Mouse (Mus musculus): ENCODE data around the gene Capn1. TPM values are rescaled to one million over a fixed set of nuclear protein-coding genes. Genes with fewer than 3 reads are reported as not detected.

Capn1 gene
- polyA plus RNA-seq, 1 experiment from 2014 or later: 12.4 TPM

DNA sequence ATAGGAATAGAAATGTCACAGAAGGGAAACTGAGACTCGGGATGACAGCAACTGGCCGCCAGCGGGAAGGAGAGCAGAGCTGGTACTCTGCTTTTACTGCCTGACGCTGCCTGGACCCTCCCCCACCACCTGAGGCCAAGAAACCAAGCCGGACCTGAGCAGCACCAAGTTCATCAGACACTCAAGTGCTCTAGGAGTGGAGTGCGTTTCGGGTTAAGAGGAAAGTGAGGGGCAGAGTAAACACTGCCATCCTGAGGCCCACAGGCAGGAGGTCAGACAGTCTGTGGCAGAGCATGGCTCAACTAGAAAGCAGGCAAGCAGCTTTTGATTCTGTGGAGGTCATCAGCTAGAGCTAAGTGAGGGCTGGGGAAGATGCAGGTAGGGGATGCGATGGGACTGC is 7.4 kb upstream of the Capn1 start:
- H3K27me3 ChIP-seq (replicated peaks; ENCODE audit: control insufficient read depth, insufficient read depth, low read length): no peaks in the 10 kb centered on the region
- no peak overlapping the region for H3K4me2 ChIP-seq (ENCODE audit: low read depth, low read length)
- no peaks in the 10 kb centered on the region for H3K36me3 ChIP-seq (ENCODE audit: control insufficient read depth, insufficient read depth, low read length)
- H3K27ac ChIP-seq (ENCODE audit: low read length): no peak overlapping the region
- 63% methylated on average over 8 of the region's 8 CpGs for WGBS
- H3K4me1 ChIP-seq (ENCODE audit: control insufficient read depth, insufficient read depth, low read length): no peaks in the 10 kb centered on the region
- ATAC-seq: no peak
- H3K4me3 ChIP-seq (ENCODE audit: low read length): no peak overlapping the region
- H3K9me3 ChIP-seq (ENCODE audit: control insufficient read depth, low read length): no peaks in the 10 kb centered on the region
- H3K9ac ChIP-seq (ENCODE audit: low read depth, low read length): no peak overlapping the region

DNA sequence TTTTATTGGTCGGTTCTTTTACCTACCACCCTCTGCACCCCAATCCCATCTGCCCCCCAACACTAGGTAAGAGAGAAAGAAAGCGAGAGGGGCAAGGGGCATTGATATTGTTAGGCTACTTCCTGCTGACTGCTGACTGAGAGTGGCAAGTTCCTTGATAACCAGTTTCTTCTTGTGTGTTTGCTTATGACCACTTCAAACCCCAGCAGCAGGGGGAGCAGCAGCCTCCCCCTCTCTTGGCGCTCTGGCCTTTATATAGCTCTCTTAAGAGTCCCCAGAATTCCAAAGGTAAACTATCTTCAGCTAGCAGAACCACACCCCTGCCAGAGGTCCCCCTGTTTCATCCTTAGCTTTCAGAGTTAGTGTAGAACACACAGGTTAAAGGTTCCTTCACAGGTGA is 4.6 kb upstream of the Capn1 start:
- no peak overlapping the region for H3K4me2 ChIP-seq (ENCODE audit: low read depth, low read length)
- no peaks in the 10 kb centered on the region for H3K36me3 ChIP-seq (ENCODE audit: control insufficient read depth, insufficient read depth, low read length)
- no peak overlapping the region for H3K4me3 ChIP-seq (ENCODE audit: low read length)
- no peaks in the 10 kb centered on the region for H3K27me3 ChIP-seq (replicated peaks; ENCODE audit: control insufficient read depth, insufficient read depth, low read length)
- H3K27ac ChIP-seq (ENCODE audit: low read length): no peak overlapping the region
- no peak; the same call in 1 of the 2 replicates for ATAC-seq
- H3K4me1 ChIP-seq (ENCODE audit: control insufficient read depth, insufficient read depth, low read length): peaks cover 11% of the 10 kb centered on the region
- 38% methylated on average over 3 of the region's 3 CpGs for WGBS
- H3K9ac ChIP-seq (ENCODE audit: low read depth, low read length): peak overlapping the region; percentile 25; the same call in 1 of the 2 replicates
- no peaks in the 10 kb centered on the region for H3K9me3 ChIP-seq (ENCODE audit: control insufficient read depth, low read length)

DNA sequence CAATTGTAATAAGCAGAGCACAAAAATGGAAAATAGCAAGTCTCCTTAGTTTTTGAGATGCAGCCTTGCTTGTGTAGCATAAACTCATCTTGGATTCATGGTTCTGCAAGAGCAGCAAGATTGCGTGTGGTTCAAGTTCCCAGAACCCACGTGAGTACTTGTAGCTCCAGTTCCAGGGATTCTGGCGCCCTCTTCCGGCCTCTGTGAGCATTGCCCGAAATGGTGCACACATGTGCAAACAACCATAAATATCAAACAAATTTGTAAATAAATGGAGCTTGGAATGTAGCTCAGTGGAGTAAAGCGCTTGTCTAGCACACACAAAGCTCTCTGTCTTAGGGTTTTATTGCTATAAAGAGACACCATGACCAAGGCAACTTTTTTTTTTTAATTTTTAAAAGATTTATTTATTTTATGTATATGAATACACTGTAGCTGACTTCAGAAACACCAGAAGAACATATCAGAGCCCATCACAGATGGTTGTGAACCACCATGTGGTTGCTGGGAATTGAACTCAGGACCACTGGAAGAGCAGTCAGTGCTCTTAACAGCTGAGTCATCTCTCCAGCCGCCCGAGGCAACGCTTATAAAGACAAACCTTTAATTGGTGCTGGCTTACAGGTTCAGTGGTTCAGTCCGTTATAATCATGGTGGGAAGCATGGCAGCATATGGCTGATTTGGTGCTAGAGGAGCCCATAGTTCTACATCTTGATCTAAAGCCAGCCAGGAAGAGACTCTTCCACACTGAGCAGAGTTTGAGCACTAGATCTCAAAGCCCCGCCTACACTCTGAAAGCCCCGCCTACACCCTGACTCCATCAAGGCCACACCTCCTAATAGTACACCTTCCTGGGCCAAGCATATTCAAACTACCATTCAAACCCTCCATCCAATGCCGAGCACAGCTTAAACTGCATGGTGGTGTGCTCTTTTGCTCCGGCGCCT is 2.7 kb upstream of the Capn1 start:
- H3K4me1 ChIP-seq (ENCODE audit: control insufficient read depth, insufficient read depth, low read length): peaks cover 13% of the 10 kb centered on the region
- WGBS: 30% methylated on average over 15 of the region's 15 CpGs
- no peak overlapping the region for H3K9ac ChIP-seq (ENCODE audit: low read depth, low read length)
- ATAC-seq: 0 out of 2 replicates have a peak, but pooled peaks have one; percentile 21
- no peaks in the 10 kb centered on the region for H3K36me3 ChIP-seq (ENCODE audit: control insufficient read depth, insufficient read depth, low read length)
- H3K4me2 ChIP-seq (ENCODE audit: low read depth, low read length): no peak overlapping the region
- no peaks in the 10 kb centered on the region for H3K27me3 ChIP-seq (replicated peaks; ENCODE audit: control insufficient read depth, insufficient read depth, low read length)
- H3K27ac ChIP-seq (ENCODE audit: low read length): no peak overlapping the region
- H3K4me3 ChIP-seq (ENCODE audit: low read length): no peak overlapping the region
- H3K9me3 ChIP-seq (ENCODE audit: control insufficient read depth, low read length): no peaks in the 10 kb centered on the region

DNA sequence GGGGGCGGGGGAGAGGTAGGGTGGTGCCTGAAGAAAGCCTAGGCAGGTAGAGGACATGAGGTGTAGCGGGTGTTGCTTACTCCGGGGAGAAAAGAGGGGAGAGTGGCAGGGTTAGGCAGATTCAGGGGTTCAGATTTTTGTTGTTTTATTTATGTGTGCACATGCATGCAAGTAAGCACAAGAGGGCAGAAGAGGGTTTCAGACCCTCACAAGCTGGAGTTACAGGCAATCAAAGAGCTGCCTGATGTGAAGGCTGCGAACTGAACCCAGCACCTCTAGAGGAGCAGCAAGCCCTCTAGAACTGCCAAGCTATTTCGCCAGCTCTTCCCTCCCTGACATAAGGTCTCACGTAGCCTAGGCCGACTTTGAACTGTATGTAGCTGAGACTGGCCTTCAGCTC is 835 bp upstream of the Capn1 start:
- Histone ChIP-seq H3K4me2 (ENCODE audit: low read depth, low read length) (peak overlapping the region; percentile 92; the same call in 1 of the 2 replicates), H3K27ac (ENCODE audit: low read length) (no peak overlapping the region), H3K9ac (ENCODE audit: low read depth, low read length) (no peak overlapping the region; the same call in 1 of the 2 replicates), H3K9me3 (ENCODE audit: control insufficient read depth, low read length) (no peaks in the 10 kb centered on the region), H3K4me3 (ENCODE audit: low read length) (no peak overlapping the region), H3K27me3 (replicated peaks; ENCODE audit: control insufficient read depth, insufficient read depth, low read length) (no peaks in the 10 kb centered on the region), H3K4me1 (ENCODE audit: control insufficient read depth, insufficient read depth, low read length) (peaks cover 13% of the 10 kb centered on the region), H3K36me3 (ENCODE audit: control insufficient read depth, insufficient read depth, low read length) (no peaks in the 10 kb centered on the region)
- WGBS: 56% methylated on average over 7 of the region's 7 CpGs
- ATAC-seq: no peak

DNA sequence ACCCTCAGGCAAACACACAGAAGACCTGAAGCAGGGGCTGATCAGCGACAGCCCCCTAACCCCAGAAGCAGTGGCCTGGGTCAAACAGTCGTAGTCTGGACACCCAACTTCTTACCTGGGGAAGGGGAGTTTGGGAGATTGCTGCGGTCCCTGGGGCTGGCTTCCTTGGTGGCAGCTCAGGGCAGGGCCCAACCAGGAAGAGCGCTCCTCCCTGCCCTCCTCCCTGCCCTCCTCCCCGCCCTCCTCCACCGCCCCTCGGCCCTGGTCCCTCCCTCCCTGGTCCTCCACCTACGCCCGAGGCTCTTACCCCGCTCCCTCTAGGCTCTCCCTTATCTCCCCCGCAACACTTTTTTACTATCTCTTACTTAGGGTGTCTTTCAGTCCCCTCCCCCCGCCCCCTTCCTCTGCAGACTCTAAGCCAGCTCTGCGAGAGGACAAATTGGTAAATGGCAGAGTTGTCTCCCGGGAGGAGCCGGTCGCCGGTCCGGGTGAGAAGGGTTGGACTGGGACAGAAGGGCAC is 646 bp downstream of the Capn1 start:
- WGBS: 2% methylated on average over 18 of the region's 18 CpGs
- peaks cover 13% of the 10 kb centered on the region for H3K4me1 ChIP-seq (ENCODE audit: control insufficient read depth, insufficient read depth, low read length)
- H3K4me3 ChIP-seq (ENCODE audit: low read length): peak overlapping the region; percentile 64
- peak overlapping the region; percentile 92 for H3K4me2 ChIP-seq (ENCODE audit: low read depth, low read length)
- H3K27me3 ChIP-seq (replicated peaks; ENCODE audit: control insufficient read depth, insufficient read depth, low read length): no peaks in the 10 kb centered on the region
- H3K36me3 ChIP-seq (ENCODE audit: control insufficient read depth, insufficient read depth, low read length): no peaks in the 10 kb centered on the region
- no peaks in the 10 kb centered on the region for H3K9me3 ChIP-seq (ENCODE audit: control insufficient read depth, low read length)
- peak; percentile 92 for ATAC-seq
- peak overlapping the region; percentile 34 for H3K27ac ChIP-seq (ENCODE audit: low read length)
- peak overlapping the region; percentile 78 for H3K9ac ChIP-seq (ENCODE audit: low read depth, low read length)

DNA sequence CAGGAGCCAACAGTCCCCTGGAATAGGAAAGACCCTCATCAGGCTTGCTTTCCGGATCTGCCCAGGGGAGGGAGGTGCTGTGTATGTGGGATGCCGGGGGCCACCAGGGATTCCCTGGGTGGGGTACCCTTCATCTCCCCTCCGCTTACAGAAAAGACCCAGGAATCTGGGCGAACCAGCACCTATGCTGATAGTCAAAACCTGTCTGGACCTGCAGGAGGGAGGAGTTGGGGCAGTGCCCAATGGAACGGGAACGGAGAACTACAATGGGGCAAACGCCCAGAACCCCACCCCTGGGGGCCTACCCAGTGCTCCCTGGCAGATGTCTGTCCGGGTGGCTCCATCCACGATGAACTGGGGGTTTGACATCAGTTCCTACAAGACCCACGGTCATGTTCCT is 2.0 kb downstream of the Capn1 start:
- H3K4me2 ChIP-seq (ENCODE audit: low read depth, low read length): no peak overlapping the region
- no peak overlapping the region for H3K9ac ChIP-seq (ENCODE audit: low read depth, low read length)
- H3K36me3 ChIP-seq (ENCODE audit: control insufficient read depth, insufficient read depth, low read length): no peaks in the 10 kb centered on the region
- ATAC-seq: no peak
- no peak overlapping the region for H3K27ac ChIP-seq (ENCODE audit: low read length)
- 87% methylated on average over 10 of the region's 10 CpGs for WGBS
- H3K4me1 ChIP-seq (ENCODE audit: control insufficient read depth, insufficient read depth, low read length): peaks cover 13% of the 10 kb centered on the region
- no peaks in the 10 kb centered on the region for H3K9me3 ChIP-seq (ENCODE audit: control insufficient read depth, low read length)
- no peak overlapping the region for H3K4me3 ChIP-seq (ENCODE audit: low read length)
- H3K27me3 ChIP-seq (replicated peaks; ENCODE audit: control insufficient read depth, insufficient read depth, low read length): no peaks in the 10 kb centered on the region

DNA sequence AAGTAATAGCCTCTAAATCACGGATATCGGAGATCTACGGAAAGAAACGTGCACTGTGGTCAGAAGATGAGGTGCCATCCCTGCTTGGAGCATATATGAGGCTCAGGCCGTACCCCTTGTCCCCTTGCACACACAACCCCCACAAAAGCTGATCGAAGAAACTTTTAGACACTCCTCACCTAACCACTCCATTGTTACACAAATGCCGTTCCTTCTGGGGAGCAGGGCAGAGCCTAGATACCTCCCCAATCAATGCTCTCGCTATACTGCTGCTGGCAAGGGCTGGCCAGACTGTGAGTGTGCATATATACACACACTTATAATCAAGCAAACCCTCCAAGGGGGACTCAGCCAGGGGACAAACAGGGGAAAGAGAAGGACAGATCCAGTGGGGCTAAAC is 6.6 kb downstream of the Capn1 start:
- Histone ChIP-seq H3K9me3 (ENCODE audit: control insufficient read depth, low read length) (no peaks in the 10 kb centered on the region), H3K27me3 (replicated peaks; ENCODE audit: control insufficient read depth, insufficient read depth, low read length) (no peaks in the 10 kb centered on the region), H3K9ac (ENCODE audit: low read depth, low read length) (no peak overlapping the region), H3K4me3 (ENCODE audit: low read length) (no peak overlapping the region), H3K4me1 (ENCODE audit: control insufficient read depth, insufficient read depth, low read length) (no peaks in the 10 kb centered on the region), H3K4me2 (ENCODE audit: low read depth, low read length) (no peak overlapping the region), H3K27ac (ENCODE audit: low read length) (no peak overlapping the region), H3K36me3 (ENCODE audit: control insufficient read depth, insufficient read depth, low read length) (no peaks in the 10 kb centered on the region)
- ATAC-seq: no peak
- 83% methylated on average over 8 of the region's 8 CpGs for WGBS

DNA sequence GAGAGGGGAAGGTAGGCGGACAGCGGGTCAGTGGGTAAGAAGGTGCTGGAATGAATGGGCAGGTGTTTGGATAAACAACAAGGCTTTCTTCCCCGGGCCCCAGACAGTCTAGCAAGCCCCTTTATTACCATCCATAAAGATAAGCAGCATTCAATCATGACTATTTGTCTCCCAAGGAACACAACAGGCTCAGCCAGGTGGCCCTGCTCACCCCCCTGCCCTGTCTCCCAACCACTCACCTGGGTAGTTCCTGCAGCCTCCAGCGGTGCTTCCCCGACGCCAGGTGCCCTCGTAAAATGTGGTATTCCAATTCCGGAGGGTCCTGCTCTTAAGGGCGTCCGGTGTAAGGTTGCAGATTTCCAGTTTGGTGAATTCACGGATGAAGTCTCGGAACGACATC is 8.7 kb downstream of the Capn1 start:
- no peaks in the 10 kb centered on the region for H3K9me3 ChIP-seq (ENCODE audit: control insufficient read depth, low read length)
- H3K4me2 ChIP-seq (ENCODE audit: low read depth, low read length): no peak overlapping the region
- H3K4me3 ChIP-seq (ENCODE audit: low read length): no peak overlapping the region
- ATAC-seq: peak; percentile 93
- no peak overlapping the region for H3K27ac ChIP-seq (ENCODE audit: low read length)
- no peaks in the 10 kb centered on the region for H3K4me1 ChIP-seq (ENCODE audit: control insufficient read depth, insufficient read depth, low read length)
- 45% methylated on average over 13 of the region's 13 CpGs for WGBS
- H3K36me3 ChIP-seq (ENCODE audit: control insufficient read depth, insufficient read depth, low read length): no peaks in the 10 kb centered on the region
- no peaks in the 10 kb centered on the region for H3K27me3 ChIP-seq (replicated peaks; ENCODE audit: control insufficient read depth, insufficient read depth, low read length)
- no peak overlapping the region for H3K9ac ChIP-seq (ENCODE audit: low read depth, low read length)

DNA sequence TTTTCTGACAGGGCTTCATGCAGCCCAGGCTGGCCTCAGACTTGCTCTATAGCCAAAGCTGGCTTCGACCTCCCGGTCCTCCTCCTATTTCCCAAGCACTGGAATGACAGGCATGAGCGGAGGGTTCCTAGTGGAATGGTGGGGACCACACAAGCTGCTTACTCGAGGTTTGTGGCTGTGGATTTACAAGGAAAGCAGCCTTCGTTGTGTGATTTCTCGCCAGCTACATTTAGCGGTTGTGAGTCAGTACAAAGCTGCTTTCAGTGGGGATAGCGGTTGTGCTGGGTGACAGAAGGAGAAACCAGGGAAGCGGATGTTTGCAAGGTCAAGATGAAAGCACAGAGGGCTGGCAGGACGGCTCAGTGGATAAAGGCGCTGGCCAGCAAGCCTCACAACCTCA is 10.2 kb downstream of the Capn1 start:
- no peaks in the 10 kb centered on the region for H3K27me3 ChIP-seq (replicated peaks; ENCODE audit: control insufficient read depth, insufficient read depth, low read length)
- no peaks in the 10 kb centered on the region for H3K36me3 ChIP-seq (ENCODE audit: control insufficient read depth, insufficient read depth, low read length)
- WGBS: 61% methylated on average over 11 of the region's 11 CpGs
- H3K27ac ChIP-seq (ENCODE audit: low read length): no peak overlapping the region
- no peaks in the 10 kb centered on the region for H3K9me3 ChIP-seq (ENCODE audit: control insufficient read depth, low read length)
- H3K4me1 ChIP-seq (ENCODE audit: control insufficient read depth, insufficient read depth, low read length): no peaks in the 10 kb centered on the region
- ATAC-seq: no peak
- H3K4me2 ChIP-seq (ENCODE audit: low read depth, low read length): no peak overlapping the region
- no peak overlapping the region for H3K9ac ChIP-seq (ENCODE audit: low read depth, low read length)
- H3K4me3 ChIP-seq (ENCODE audit: low read length): no peak overlapping the region
